Mouse (Mus musculus) heart, embryonic 16.5 days (tissue): Measurements from ENCODE around the gene Klf1. TPM values are rescaled to one million over a fixed set of nuclear protein-coding genes. Genes with fewer than 3 reads are reported as not detected.

Experiments
- ATAC-seq: fragments of 200-750 bp; cut with Nextera tagmentation; replicated peaks from 2 replicates; pipeline ENCODE4 v1.8.0; 2017; ENCODE audit warnings: moderate number of reproducible peaks; ENCODE audit not compliant: insufficient read depth, low FRiP score; ENCODE audit errors: extremely low read depth
- H3K27ac ChIP-seq: fragments of 300-500 bp; sonication (generic); 2 replicates; pipeline ENCODE4 v1.5.1; 2014; ENCODE audit warnings: mild to moderate bottlenecking, low read length, control low read depth, moderate library complexity
- H3K27me3 ChIP-seq: fragments of 300-500 bp; sonication (generic); 2 replicates; pipeline ENCODE4 v1.6.1; 2014; ENCODE audit warnings: low read length, mixed read lengths; ENCODE audit not compliant: control insufficient read depth, insufficient read depth
- H3K36me3 ChIP-seq: fragments of 300-500 bp; sonication (generic); 2 replicates; pipeline ENCODE4 v1.6.1; 2014; ENCODE audit not compliant: control insufficient read depth, insufficient read depth
- H3K4me1 ChIP-seq: fragments of 300-500 bp; sonication (generic); 2 replicates; pipeline ENCODE4 v1.6.1; 2014; ENCODE audit warnings: low read length, mixed read lengths; ENCODE audit not compliant: control insufficient read depth, insufficient read depth
- H3K4me2 ChIP-seq: fragments of 300-500 bp; sonication (generic); 2 replicates; pipeline ENCODE4 v1.6.1; 2014; ENCODE audit warnings: low read depth, mild to moderate bottlenecking, control low read depth, low read length
- H3K4me3 ChIP-seq: fragments of 300-500 bp; sonication (generic); 2 replicates; pipeline ENCODE4 v1.5.1; 2014; ENCODE audit warnings: mild to moderate bottlenecking, control low read depth, low read length
- H3K9ac ChIP-seq: fragments of 300-500 bp; sonication (generic); 2 replicates; pipeline ENCODE4 v1.6.1; 2014; ENCODE audit warnings: low read length, control low read depth
- H3K9me3 ChIP-seq: fragments of 300-500 bp; sonication (generic); replicated peaks from 2 replicates; pipeline ENCODE4 v1.6.1; 2016; ENCODE audit warnings: low read length; ENCODE audit not compliant: control insufficient read depth
- WGBS: fragments of 180-500 bp; shearing (Covaris S2); extraction: QIAGEN DNeasy Blood & Tissue Kit; methylation state at CpG from one replicate; pipeline ENCODE4 v1.1.7; 2014; 5-methylcytosine and 5-hydroxymethylcytosine counted together
- polyA plus RNA-seq: library from polyadenylated mRNA; unstranded; fragments of >200 nt; fragmentation: Nextera tagmentation; extraction: Ambion mirVana; gene quantifications from 2 replicates; pipeline ENCODE4 v1.2.1, GENCODE M21; 2015

The Klf1 gene
- 1.3 and 1.4 TPM in 2 replicates for polyA plus RNA-seq

DNA sequence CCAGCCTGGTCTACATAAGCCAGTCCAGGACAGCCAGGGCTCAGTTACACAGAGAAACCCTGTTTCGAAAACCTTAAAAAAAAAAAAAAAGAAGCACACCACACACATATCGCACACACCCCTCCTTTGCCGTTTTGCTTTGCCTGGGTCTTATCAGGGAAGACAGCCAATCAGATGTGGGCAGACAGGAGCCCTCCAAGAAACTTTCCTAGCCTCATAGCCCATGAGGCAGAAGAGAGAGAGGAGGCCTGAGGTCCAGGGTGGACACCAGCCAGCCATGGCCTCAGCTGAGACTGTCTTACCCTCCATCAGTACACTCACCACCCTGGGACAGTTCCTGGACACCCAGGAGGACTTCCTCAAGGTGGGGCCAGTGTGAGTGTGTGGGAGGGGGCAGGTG lies at the start of gene Klf1:
Gene Klf1, plus strand, starts transcription at position 177 of the 400 bp plus-strand sequence.
- Histone ChIP-seq H3K9ac (peak within 1 kb of the TSS; percentile 85), H3K36me3 (no peaks in the 10 kb centered on the region), H3K9me3 (no peaks in the 10 kb centered on the region), H3K4me3 (peak within 1 kb of the TSS; percentile 77), H3K27me3 (peaks cover 4% of the 10 kb centered on the region), H3K4me1 (0 out of 2 replicates have a peak, but pooled peaks cover 4% of the 10 kb centered on the region), H3K4me2 (peak within 1 kb of the TSS; percentile 100), H3K27ac (no peak within 1 kb of the TSS)
- WGBS: 56% methylated on average over 3 of the region's 3 CpGs
- no peak for ATAC-seq

DNA sequence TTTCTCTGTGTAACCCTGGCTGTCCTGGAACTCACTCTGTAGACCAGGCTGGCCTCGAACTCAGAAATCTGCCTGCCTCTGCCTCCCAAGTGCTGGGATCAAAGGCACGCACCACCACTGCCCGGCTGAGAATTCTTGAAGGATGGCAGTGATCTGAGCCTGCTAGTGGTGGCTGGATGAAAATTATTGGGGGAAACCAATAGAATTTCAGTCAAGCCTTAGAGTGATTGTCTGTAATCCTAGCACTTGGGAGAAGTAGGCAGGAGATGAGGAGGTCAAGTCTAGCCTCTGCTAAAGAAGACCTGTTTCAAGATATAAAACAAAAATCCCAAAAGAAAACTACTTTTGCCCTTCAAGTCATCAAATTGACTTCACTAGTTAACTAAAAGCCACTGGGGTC lies 45.3 kb upstream of the Klf1 start:
- 91% methylated on average over 3 of the region's 3 CpGs for WGBS
- no peak overlapping the region; the same call in 1 of the 2 replicates for H3K4me2 ChIP-seq
- peaks cover 13% of the 10 kb centered on the region for H3K4me1 ChIP-seq
- H3K9ac ChIP-seq: no peak overlapping the region
- H3K36me3 ChIP-seq: peaks cover 9% of the 10 kb centered on the region
- no peaks in the 10 kb centered on the region for H3K9me3 ChIP-seq
- no peak for ATAC-seq
- H3K27me3 ChIP-seq: no peaks in the 10 kb centered on the region
- H3K27ac ChIP-seq: no peak overlapping the region
- H3K4me3 ChIP-seq: peak overlapping the region; percentile 82; the same call in 1 of the 2 replicates

GRCm38 (mm10) chr8:84856864-84857441 lies 44.8 kb upstream of the Klf1 start, which contains the start of gene Farsa:
Gene Farsa, plus strand, starts transcription at chr8:84856989.
- H3K36me3 ChIP-seq: peaks cover 12% of the 10 kb centered on the region
- WGBS: under 1% methylated on average over 39 of the region's 39 CpGs

DNA sequence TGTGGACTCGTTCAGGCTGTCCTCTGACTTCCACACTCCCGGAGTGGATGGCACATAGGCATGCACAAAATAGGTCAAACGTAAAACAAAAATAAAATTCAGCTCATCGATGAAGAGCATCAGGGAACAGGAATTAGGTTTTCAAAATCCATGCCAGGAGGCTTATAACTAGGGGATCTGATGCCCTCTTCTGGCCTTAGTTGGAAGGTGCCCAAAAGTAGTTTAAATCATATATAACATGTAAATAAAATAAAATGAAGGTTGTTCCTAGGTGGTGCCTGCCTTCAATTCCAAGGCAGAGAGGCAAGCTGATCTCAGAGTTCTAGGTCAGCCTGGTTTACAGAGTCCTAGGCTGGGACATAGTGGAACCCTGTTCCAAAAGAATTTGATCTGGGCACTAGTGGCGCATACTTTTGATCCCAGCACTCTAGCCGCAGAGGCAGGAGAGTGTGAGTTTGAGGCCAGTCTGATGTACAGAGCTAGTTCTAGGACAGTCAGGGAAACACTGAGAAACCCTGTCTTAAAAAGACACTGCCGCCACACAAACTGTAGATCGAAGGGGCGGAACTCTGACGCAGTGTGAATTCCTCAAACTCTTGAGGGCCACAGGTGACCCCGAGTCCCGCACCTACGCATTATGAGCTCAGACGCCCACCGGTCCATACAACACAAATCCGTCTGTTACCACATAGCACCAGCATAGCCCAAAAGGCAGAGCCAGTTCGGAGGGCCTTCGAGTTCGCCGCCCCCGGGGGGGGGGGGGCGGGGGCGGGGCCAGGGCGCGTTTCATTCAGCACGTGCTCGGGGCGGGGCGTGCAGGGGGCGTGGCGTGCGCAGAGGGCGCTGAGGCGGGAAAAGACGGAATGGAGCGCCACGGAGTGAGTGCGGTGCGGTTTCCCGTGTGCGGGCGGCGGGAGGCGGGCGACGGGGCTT lies 30.1 kb upstream of the Klf1 start, which contains the start of gene Syce2:
Gene Syce2, plus strand, starts transcription at position 736 of the 933 bp plus-strand sequence.
- Histone ChIP-seq H3K9me3 (no peaks in the 10 kb centered on the region), H3K27me3 (no peaks in the 10 kb centered on the region), H3K4me1 (peaks cover 11% of the 10 kb centered on the region), H3K4me2 (peak within 1 kb of the TSS; percentile 95), H3K27ac (no peak within 1 kb of the TSS), H3K9ac (peak within 1 kb of the TSS; percentile 71), H3K36me3 (peaks cover 22% of the 10 kb centered on the region), H3K4me3 (peak within 1 kb of the TSS; percentile 58)
- 13% methylated on average over 42 of the region's 46 CpGs for WGBS
- ATAC-seq: peak; percentile 67

More at GRCm38 (mm10) chr8:84856864-84857441, 44.8 kb upstream of the Klf1 start, which contains the start of gene Farsa:
- Histone ChIP-seq H3K9ac (peak within 1 kb of the TSS; percentile 98), H3K27me3 (no peaks in the 10 kb centered on the region), H3K4me3 (peak within 1 kb of the TSS; percentile 82), H3K9me3 (no peaks in the 10 kb centered on the region), H3K27ac (peak within 1 kb of the TSS; percentile 86), H3K4me1 (peaks cover 13% of the 10 kb centered on the region), H3K4me2 (peak within 1 kb of the TSS; percentile 96)
- peak; percentile 95 for ATAC-seq

DNA sequence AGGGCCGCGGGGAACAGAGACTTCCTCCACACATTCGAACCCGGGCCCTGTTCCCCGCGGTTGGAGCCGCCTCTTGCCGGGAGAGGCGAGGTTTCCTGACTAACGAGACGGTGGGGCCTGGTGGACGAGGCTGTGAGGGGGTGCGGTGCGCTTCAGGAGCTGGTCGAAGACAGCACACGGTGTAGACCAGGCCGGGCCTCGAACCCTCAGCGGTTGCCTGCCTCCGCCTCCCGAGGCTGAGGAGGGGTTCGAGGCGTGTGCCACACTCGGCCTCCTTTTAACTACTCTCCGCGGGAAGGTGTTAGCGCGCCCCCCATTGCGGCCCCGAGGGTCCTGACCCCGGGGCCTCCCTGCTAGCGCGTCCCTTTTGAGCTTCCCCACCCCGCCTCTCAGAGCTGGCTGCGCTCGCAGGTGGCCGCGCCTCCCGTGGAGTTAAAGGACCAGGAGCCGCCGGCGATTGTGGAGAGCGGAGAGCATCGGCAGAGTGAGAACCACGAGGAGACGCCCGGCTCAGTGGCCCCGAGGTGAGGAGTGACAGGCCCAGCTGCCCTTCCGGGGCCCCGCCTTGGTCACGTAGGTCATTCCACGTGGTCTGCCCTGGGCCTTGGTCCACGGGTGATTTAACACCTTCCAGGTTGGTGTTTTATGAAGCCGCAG lies 29.3 kb upstream of the Klf1 start:
- Histone ChIP-seq H3K9me3 (no peaks in the 10 kb centered on the region), H3K36me3 (peaks cover 16% of the 10 kb centered on the region), H3K4me2 (peak overlapping the region; percentile 95), H3K4me1 (peaks cover 11% of the 10 kb centered on the region), H3K27ac (no peak overlapping the region), H3K4me3 (peak overlapping the region; percentile 58), H3K27me3 (no peaks in the 10 kb centered on the region), H3K9ac (peak overlapping the region; percentile 71)
- 2% methylated on average over 54 of the region's 54 CpGs for WGBS
- peak; percentile 69 for ATAC-seq

GRCm38 (mm10) chr8:84873016-84873415 lies 28.7 kb upstream of the Klf1 start:
- Histone ChIP-seq H3K27me3 (no peaks in the 10 kb centered on the region), H3K27ac (no peak overlapping the region), H3K4me3 (peak overlapping the region; percentile 58), H3K4me2 (peak overlapping the region; percentile 95), H3K9me3 (no peaks in the 10 kb centered on the region), H3K4me1 (peaks cover 11% of the 10 kb centered on the region), H3K9ac (no peak overlapping the region), H3K36me3 (peaks cover 10% of the 10 kb centered on the region)
- ATAC-seq: no peak
- 66% methylated on average over 4 of the region's 4 CpGs for WGBS

DNA sequence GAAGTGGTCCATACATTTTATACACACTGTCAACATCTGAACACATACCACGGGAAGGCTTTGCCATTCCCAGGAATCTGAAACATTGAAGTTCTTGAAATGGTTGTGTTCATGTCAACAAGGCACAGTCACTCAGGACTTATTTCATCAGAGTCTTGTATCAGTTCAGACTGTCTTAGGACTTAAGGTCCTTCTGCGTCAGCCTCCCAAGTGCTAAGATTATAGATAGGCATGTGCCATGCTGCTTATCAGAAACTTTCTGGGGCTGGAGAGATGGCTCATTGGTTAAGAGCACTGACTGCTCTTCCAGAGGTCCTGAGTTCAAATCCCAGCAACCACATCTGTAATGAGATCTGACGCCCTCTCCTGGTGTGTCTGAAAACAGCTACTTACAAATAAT lies 27.4 kb upstream of the Klf1 start:
- Histone ChIP-seq H3K4me1 (peaks cover 11% of the 10 kb centered on the region), H3K4me3 (no peak overlapping the region), H3K4me2 (no peak overlapping the region), H3K9me3 (no peaks in the 10 kb centered on the region), H3K9ac (no peak overlapping the region), H3K36me3 (no peaks in the 10 kb centered on the region), H3K27me3 (no peaks in the 10 kb centered on the region), H3K27ac (no peak overlapping the region)
- ATAC-seq: no peak
- 76% methylated on average over 3 of the region's 3 CpGs for WGBS

GRCm38 (mm10) chr8:84877297-84878035 lies 24.3 kb upstream of the Klf1 start:
- WGBS: 76% methylated on average over 3 of the region's 3 CpGs
- H3K4me3 ChIP-seq: no peak overlapping the region

More at GRCm38 (mm10) chr8:84877297-84878035, 24.3 kb upstream of the Klf1 start:
- Histone ChIP-seq H3K4me1 (peaks cover 4% of the 10 kb centered on the region), H3K27me3 (no peaks in the 10 kb centered on the region), H3K9ac (no peak overlapping the region), H3K9me3 (no peaks in the 10 kb centered on the region), H3K4me2 (no peak overlapping the region), H3K36me3 (no peaks in the 10 kb centered on the region), H3K27ac (no peak overlapping the region)
- ATAC-seq: no peak
